Mouse (Mus musculus) heart, adult 2 months (tissue): ENCODE data around the gene Tepp. TPM values are rescaled to one million over a fixed set of nuclear protein-coding genes. Genes with fewer than 3 reads are reported as not detected.

ENCODE experiments used
- DNase-seq, 2 experiments: peaks; one replicate each; pipeline ENCODE4 v3.0.0; 2021
- H3K27ac ChIP-seq: fragments of 200-600 bp; 2 replicates; pipeline ENCODE4 v1.8.1; 2022
- H3K27me3 ChIP-seq: fragments of 200-500 bp; 2 replicates; pipeline ENCODE4 v1.6.1; 2012; ENCODE audit warnings: mild to moderate bottlenecking, low read length, inconsistent platforms, mixed read lengths; ENCODE audit not compliant: control insufficient read depth, insufficient read depth
- H3K36me3 ChIP-seq: fragments of 200-500 bp; 2 replicates; pipeline ENCODE4 v1.6.1; 2012; ENCODE audit warnings: low read length, inconsistent platforms; ENCODE audit not compliant: control insufficient read depth, insufficient read depth
- H3K4me1 ChIP-seq: fragments of 200-500 bp; 2 replicates; pipeline ENCODE4 v1.6.1; 2011; ENCODE audit warnings: low read length; ENCODE audit not compliant: control insufficient read depth, insufficient read depth
- H3K4me3 ChIP-seq: fragments of 200-600 bp; 2 replicates; pipeline ENCODE4 v1.8.1; 2022
- H3K79me2 ChIP-seq: fragments of 200-500 bp; replicated peaks from 2 replicates; pipeline ENCODE4 v1.6.1; 2012; ENCODE audit warnings: mild to moderate bottlenecking, inconsistent platforms, low read length, moderate library complexity, mixed read lengths; ENCODE audit not compliant: control insufficient read depth, insufficient read depth
- H3K9ac ChIP-seq: fragments of 200-500 bp; 2 replicates; pipeline ENCODE4 v1.6.1; 2012; ENCODE audit warnings: low read depth, mild to moderate bottlenecking, control low read depth, inconsistent platforms, low read length, mixed read lengths
- CTCF ChIP-seq: fragments of 200-600 bp; IDR thresholded peaks from 2 replicates; pipeline ENCODE4 v1.8.1; 2022; ENCODE audit warnings: antibody characterized with exemption, mild to moderate bottlenecking, moderate library complexity
- EP300 ChIP-seq: fragments of 200-500 bp; IDR thresholded peaks from 2 replicates; pipeline ENCODE4 v1.6.1; 2011; ENCODE audit warnings: low read depth, low read length, control low read depth; ENCODE audit not compliant: insufficient read depth
- POLR2A ChIP-seq: fragments of 200-500 bp; IDR thresholded peaks from 2 replicates; pipeline ENCODE4 v1.6.1; 2011; ENCODE audit warnings: mild to moderate bottlenecking, low read depth, low read length, control low read depth; ENCODE audit not compliant: insufficient read depth
- WGBS: fragments of 180-500 bp; shearing (Covaris S2); methylation state at CpG from one replicate; pipeline ENCODE4 v1.1.7; 2018; 5-methylcytosine and 5-hydroxymethylcytosine counted together
- intact Hi-C: fragments of 180-260 bp; cut with DNase I; formaldehyde crosslinking; loops from one replicate; pipeline ENCODE4 v1.15.1; 2025
- polyA plus RNA-seq: library from polyadenylated mRNA; depleted of rRNA; stranded (reverse); fragments of >200 nt; gene quantifications from 2 replicates; pipeline ENCODE4 v1.2.3, GENCODE M21; 2012
- total RNA-seq, 2 experiments: library from RNA; stranded (reverse); gene quantifications; 2 replicates each; pipeline ENCODE4 v1.2.3; 2021

Tepp gene
- total and polyA plus RNA-seq, 3 experiments: 0.59 TPM; not detected in 2

DNA sequence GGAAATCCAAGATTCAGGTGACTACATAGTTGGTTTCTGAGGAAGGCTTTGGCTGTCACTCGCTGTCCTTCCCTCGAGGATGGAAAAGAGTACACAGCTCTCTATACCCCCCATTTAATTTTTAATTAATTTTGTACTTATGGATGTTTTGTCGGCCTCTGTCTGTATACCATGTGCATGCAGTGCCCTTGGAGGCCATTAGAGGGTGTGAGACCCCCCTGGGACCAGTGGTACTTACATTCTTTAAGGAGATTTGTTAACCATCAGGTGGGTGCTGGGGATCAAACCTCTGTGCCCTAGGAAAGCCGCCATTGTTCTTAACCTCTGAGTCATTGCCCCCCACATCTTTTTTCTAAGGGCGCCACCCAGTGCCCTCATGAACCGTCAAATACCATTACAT is 34.3 kb downstream of the Tepp start:
- Histone ChIP-seq H3K27me3 (no peaks in the 10 kb centered on the region), H3K36me3 (no peaks in the 10 kb centered on the region; the same call in 1 of the 2 replicates), H3K4me1 (peaks cover 13% of the 10 kb centered on the region), H3K4me3 (no peak overlapping the region), H3K27ac (no peak overlapping the region), H3K9ac (no peak overlapping the region), H3K79me2 (no peaks in the 10 kb centered on the region)
- intact Hi-C loops: loop anchor here (5.0 kb wide), 1 partner anchor 143 kb away; no protein-coding TSS in a partner anchor
- 79% methylated on average over 6 of the region's 6 CpGs for WGBS
- DNase-seq: no peak
- TF ChIP-seq CTCF: peak; percentile 58
- no peak for TF ChIP-seq EP300

DNA sequence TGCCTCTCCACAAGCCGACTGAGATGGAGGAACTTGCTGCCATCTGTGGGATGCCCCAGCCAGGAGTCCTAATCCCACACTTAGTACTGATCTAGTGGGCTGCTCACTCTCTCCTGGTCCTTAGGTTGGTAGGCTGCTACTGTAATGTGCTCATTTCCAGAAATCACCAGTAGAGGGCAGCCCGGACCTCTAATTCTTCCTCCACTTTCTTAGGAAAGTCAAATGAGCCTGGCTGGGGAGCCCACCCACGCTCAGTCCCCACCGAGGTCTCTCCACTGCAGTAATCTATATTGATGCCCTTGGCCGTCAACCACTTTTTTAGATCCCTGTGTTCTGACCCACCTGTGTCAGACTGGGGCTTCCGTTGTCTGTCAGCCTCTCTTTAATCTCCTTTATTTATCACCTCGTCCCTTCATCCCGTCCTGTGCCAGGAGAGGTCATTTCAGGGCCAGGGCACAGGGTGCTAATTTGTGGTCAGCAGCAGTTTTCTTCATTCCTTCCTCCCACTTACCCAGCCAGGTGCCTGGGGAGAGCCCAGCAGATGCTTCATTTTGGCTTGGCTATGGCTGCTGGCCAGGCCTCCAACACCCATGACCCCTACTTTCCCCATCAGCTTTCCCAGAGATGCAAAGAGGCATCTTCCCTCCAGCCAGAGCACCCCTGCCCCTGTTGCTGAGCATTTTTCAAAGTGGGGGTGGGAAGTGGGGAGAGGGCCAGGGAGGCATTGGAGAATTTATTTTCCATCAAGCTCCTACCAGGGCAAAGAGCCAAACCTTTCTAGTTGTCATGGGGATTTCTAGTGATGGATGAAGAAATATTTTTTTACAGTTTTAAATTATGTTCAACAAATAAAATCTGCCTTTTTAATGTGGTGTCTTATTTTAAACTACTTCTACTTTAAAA is 36.5 kb downstream of the Tepp start:
- intact Hi-C loops: loop anchor here (1.0 to 5.0 kb wide), 5 partner anchors 83 to 350 kb away; no protein-coding TSS in a partner anchor
- peak; percentile 66 to 77 for DNase-seq
- WGBS: 35% methylated on average over 8 of the region's 8 CpGs
- Histone ChIP-seq H3K36me3 (no peaks in the 10 kb centered on the region; the same call in 1 of the 2 replicates), H3K79me2 (no peaks in the 10 kb centered on the region), H3K4me3 (no peak overlapping the region), H3K27me3 (no peaks in the 10 kb centered on the region), H3K9ac (no peak overlapping the region), H3K27ac (no peak overlapping the region), H3K4me1 (peaks cover 13% of the 10 kb centered on the region)
- peak; percentile 90 for TF ChIP-seq CTCF
- TF ChIP-seq EP300: 0 out of 2 replicates have a peak, but pooled peaks have one; percentile 47
- TF ChIP-seq POLR2A: no peak

DNA sequence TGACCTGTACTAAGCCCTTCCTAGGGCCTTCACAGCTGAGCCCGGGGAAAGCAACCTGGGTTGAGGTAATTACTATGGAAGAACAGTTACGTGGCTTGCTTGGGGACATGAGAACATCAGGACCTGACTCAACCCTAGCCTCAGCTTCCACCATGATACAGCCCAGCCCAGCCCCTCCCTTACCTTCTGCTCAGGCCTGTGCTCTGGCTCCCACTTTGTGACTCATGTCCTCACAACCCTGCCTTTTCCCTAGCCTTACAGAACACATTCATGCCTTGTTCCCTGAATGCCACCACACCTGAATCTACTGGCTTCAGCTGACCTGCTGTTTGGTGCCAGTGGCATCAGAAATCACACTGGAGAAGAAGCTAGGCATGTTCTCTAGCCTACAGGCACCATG is 38.0 kb downstream of the Tepp start:
- Histone ChIP-seq H3K36me3 (no peaks in the 10 kb centered on the region), H3K9ac (no peak overlapping the region), H3K27ac (peak overlapping the region; percentile 44; the same call in 1 of the 2 replicates), H3K4me3 (no peak overlapping the region), H3K27me3 (no peaks in the 10 kb centered on the region), H3K79me2 (no peaks in the 10 kb centered on the region), H3K4me1 (peaks cover 10% of the 10 kb centered on the region)
- no peak for DNase-seq
- TF ChIP-seq EP300: no peak
- TF ChIP-seq POLR2A: no peak
- TF ChIP-seq CTCF: no peak
- 82% methylated on average over 2 of the region's 2 CpGs for WGBS
- intact Hi-C loops: loop anchor here (5.0 kb wide), 1 partner anchor 139 kb away; no protein-coding TSS in a partner anchor

DNA sequence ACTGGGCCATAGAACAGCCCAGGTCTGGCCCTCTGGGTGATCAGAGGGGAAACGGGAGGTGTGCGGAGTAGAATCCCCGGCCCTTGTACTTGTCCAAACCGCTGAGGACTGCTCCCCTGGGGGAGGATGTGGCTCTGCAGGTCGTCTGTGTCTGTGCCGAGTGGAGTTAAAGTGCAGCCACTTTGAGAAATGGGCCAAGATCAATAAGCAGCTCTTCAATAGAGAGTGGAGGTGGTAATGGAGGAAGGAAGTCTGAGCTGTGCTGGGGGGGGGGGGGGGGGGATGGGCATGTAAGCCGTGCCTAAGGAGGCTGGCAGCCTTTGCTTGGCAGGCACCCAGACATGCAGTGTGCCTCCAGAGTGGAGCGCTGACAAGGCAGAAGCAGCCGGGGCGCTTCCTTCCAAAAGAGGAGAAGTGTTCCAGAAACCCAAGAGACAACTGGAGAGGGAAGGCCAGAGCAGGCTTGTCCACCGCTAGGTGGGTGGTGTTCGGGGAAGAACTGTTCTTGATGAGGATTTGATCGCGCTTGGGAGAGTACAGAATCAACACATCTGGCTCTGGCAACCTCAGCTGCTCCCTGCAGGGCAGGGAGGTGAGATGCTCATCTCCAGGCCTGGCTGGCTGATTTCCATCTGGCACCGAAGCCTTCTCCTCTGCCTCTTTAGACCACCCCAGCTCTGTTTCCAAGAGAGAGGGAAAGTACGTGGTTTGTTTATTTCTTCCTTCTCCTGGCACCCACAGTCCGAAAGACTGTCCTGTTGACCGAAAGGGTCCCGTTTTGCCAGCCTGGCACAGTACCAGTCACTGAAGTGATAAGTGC is 38.7 kb downstream of the Tepp start:
- TF ChIP-seq CTCF (peak; percentile 52), POLR2A (no peak)

DNA sequence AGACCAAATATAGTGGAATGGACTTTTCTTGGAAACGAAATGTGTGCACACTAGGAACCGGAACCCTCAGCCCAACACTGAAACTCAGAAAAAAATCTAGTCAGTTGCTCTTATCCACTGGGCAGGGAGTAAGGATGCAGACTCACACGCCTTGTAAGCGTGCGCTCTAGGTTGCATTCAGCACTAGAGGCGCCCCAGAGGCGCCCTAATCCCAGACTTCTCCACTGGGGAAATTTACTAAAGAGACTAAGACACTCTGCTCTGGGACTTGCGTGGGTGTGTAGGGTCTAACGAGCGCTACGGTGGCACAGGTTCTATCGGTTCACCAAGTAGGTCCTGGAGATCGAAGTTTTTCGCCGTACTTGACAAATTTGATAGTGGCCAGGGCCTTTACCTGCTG is 41.1 kb downstream of the Tepp start:
- Histone ChIP-seq H3K4me1 (peaks cover 30% of the 10 kb centered on the region), H3K27ac (peak overlapping the region; percentile 98), H3K9ac (peak overlapping the region; percentile 94; the same call in 1 of the 2 replicates), H3K36me3 (peaks cover under 1% of the 10 kb centered on the region), H3K4me3 (peak overlapping the region; percentile 83), H3K79me2 (peaks cover 2% of the 10 kb centered on the region; the same call in 1 of the 2 replicates), H3K27me3 (no peaks in the 10 kb centered on the region)
- TF ChIP-seq CTCF (peak; percentile 72), POLR2A (no peak)
- DNase-seq: peak in 1 of 2 experiments; percentile 40
- 3% methylated on average over 15 of the region's 15 CpGs for WGBS
- intact Hi-C loops: no loop called here

More for the DNA sequence above, 38.7 kb downstream of the Tepp start:
- Histone ChIP-seq H3K9ac (0 out of 2 replicates have a peak overlapping the region, but pooled peaks have one; percentile 18), H3K4me3 (no peak overlapping the region), H3K27me3 (no peaks in the 10 kb centered on the region), H3K4me1 (peaks cover 11% of the 10 kb centered on the region), H3K27ac (peak overlapping the region; percentile 44), H3K36me3 (no peaks in the 10 kb centered on the region), H3K79me2 (no peaks in the 10 kb centered on the region)
- 11% methylated on average over 18 of the region's 19 CpGs for WGBS
- intact Hi-C loops: loop anchor here (5.0 kb wide), 1 partner anchor 138 kb away; no protein-coding TSS in a partner anchor
- peak; percentile 70 to 79 for DNase-seq
